Mouse (Mus musculus) NIH3T3 (cell line): Measurements from ENCODE around the gene Flywch1.

Experiments used
- DNase-seq: peaks from one replicate; pipeline ENCODE4 v3.0.0-alpha.2; 2012; ENCODE audit warnings: low read depth

The Flywch1 gene

DNA sequence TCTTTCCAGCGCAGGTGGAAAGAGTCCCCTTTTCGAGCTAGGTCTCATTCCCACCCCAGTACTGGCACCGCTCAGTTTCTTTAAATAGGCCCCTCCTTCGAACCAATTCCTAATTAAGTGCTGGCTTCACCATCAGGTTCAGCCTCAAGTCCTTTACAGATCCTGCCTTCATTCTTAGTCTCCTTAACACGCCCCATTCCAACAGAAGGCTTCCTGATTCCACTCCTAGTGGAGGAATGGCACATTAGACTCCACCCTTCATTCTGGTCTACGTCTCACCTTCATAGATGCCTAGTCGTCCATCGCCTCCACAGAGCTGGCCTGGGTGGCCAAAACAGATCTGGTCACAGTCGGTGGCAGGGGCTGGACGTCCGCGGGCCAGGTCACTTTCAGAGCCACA lies 28.5 kb downstream of the Flywch1 start:
- DNase-seq = no peak

DNA sequence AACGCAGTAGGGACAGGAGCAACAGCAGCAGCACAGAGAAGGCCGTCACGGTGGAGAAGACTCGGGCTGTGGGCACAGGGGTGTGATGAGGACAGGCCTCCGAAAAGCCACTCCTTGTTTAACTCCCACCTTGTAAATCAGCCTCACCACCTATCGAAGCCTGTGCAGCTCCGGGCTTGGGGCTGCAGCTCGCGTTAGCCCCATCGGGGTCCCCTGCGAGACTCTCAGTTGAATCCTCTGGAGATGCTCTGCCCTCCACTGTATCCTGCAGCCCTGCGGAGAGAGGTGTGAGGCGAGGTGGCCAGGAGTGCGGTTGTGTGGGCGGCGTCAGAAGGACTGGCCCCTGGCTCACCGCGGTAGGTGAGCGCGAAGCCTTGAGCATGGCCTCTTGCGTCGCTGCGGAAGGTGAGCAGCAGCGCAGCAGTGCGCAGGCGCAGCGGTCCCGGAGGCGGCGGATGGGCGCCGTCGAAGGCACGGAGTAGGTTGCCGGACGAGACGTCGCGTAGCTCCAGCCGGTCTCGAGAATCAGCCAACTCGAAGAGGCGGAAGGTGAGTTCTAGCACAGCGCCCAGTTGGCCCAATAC lies 29.1 kb downstream of the Flywch1 start:
- DNase-seq = no peak

DNA sequence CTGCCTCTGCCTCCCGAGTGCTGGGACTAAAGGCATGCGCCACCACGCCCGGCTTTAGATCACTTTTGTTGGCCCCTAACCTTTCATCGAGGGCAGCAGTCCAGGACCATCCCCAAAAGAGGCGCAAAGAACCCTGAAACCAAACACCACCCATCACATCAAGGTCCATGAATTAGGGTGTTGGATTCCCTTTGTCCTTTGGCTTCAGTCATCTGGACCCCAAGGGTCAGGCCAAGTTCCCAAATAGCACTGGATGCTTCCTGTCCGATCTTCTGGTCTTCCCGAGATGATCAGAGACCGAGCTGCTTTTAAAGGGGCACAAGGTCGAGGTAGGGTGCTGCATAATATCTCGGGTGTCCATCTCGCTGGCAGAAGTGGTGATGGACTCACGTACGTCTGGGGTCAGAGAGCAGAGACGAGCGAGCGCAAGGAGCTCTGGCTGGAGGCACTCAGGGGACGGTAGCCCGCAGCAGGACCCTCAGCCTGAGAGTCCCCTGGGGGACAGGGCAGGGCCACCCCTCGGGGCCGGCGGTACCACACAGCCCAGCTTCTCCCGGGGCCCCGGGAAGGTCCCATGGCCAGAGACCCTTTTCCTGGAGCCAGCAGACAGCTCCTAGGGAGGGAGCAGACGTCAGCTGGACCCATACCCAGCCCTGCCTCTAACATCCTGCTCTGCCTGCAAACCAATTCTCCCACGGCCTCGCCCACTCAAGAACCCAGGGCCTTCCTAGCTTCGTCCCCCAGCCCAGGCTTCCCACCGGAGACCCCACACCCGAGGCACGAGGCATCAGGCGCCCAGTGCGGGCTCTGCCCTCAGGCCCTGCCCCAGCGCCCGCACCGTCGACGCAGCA lies 29.8 kb downstream of the Flywch1 start:
- DNase-seq = no peak

DNA sequence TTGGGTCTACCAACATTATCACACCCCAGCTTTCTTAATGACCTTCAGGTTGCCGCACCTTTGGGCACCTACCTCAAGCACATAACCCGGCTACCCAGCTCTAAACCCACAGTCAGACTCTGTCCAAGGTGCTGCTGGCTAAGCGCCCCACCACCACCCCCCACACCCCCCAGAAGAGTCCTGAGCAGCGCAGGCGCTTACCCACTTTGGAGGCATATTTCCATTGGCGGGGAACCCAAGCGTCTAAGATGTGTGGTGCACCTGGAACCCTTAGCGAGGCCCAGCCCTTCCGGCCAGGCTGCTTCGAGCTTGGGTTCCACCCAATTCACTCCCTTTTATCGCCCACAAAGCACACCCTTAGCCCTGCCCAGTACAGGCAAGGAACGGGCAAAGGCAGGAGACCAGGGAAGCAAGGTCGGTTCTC lies 30.8 kb downstream of the Flywch1 start, which contains the start of gene Paqr4:
Gene Paqr4 (minus strand): TSS at position 270 of the 424 bp plus-strand sequence.
- no peak for DNase-seq

DNA sequence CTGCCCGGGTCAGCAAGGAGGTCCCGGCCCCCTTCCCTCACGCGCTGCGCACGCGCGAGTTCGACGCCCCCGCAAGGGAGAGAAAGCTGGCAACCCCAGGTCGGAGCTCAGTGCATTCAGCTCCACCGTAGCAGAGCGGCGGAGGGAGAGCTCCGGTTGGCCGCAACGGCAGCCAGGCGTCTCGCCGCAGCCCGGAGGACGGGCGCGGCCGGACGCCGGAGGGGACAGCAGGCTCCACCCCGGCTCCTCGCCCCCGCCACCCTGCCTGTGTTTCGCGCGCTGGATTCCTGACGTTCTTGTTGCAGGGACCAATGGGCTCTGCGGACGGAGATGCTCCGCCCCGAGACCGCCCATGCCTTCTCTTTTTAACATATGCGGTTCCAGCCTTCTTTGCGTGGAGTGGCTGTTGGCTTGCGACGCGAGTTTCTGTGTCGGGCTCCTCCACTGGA lies 31.2 kb downstream of the Flywch1 start:
- peak; percentile 88 for DNase-seq

DNA sequence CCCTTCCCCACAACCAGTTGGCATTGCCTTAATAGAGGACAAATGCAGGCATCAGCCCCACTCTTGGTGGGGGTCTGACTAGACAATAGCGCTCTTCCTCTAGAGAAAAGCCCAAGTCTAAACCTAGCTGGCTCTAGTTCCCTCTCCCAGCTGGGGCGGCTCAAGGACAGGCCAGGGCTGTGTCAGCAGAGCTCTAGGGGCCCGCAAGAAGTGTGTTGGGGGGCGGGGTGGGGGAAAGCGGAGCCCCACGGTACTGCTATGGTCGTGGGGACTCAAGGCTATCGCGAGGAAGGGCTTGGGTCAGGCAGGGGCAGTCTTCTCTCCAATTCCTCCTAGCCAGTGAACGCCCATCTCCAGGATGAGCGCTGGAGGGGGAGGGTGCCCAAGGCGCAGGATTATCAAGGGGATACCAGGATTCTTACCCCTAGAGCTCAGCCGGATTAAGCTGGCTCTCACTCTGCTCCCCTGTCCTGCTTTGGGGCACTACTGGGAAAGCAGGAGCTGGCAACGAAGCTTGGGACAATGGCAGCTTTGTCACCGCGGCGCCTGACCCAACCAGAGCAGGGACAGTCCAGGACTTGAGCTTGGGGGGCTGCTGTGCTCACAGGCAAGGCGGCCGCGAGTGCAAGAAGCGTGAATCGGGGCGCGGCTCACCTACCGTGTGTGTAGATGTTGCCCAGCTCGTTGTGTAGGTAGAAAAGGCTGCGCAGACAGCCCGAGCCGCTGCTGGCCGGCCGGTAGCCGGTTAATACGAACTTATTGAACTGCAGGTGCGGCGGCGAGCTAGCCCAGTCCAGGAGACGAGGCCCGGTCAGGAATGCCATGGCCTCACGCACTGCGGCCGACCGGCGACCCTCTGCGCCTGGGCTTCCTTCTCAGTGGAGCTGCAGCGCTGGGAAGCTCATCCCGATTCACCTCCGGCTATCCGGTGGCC lies 31.9 kb downstream of the Flywch1 start:
- DNase-seq = peak; percentile 22

DNA sequence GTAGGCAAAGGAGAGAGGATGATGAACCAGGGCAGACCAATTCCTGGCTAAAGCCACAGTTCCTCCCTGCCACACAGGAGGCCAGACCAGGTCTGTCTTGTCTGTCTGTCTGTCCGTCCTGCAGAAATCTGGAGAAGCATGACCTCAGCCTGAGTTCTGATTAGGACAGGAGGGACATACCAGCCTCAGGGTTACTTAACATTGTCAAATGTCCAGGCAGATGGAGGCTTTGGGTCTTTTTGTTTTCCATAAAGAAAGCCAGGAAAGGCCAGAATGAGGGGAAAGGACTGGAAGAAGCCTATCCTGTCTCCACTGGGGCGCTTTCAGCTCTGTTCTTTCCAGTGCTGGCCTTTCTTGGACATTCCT lies 32.6 kb downstream of the Flywch1 start:
- DNase-seq = no peak

DNA sequence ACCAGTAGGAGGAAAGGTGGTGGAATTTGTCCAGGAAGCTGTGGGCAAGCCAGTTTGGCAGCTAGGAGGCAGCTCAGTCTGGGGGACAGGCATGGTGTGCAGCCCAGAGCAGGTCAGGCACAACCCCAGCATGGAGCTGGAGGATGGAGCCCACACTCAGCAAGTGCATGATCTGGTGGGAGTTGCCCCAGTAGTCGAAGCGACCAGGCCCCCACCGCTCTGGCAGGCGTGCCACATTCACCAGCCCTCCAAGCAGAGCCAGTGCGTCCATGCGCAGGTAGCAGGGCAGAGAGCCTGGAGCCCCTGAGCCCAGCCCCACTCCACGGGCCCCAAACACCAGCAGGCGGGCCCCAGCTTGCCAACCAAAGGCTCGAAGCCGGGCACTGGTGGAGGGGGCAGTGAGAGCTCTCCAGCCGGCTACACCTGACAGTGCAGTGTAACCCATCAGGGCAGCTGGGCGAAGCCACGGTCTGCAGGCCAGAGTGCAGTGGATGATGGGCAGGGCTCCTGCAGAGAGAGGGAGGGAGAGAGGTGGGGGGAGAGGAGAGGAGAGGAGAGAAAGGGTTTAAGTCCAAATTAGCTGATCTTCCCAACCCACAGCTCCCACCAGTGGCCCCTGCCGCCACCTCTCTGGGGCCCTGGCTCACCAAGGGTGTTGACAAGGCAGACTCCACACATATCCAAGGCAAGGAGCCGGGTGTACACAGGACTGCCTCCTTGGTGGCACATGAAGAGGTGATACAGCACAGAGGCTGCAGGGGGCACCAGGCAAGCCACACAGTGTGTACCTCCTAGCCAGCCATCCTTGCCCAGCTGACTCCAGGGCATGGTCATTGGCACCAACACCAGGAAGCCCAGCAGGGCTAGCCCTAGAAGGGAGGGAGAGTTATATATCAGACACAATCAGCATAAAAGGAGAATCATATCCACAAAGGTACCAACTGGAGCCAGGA lies 33.6 kb downstream of the Flywch1 start:
- peak; percentile 36 for DNase-seq

DNA sequence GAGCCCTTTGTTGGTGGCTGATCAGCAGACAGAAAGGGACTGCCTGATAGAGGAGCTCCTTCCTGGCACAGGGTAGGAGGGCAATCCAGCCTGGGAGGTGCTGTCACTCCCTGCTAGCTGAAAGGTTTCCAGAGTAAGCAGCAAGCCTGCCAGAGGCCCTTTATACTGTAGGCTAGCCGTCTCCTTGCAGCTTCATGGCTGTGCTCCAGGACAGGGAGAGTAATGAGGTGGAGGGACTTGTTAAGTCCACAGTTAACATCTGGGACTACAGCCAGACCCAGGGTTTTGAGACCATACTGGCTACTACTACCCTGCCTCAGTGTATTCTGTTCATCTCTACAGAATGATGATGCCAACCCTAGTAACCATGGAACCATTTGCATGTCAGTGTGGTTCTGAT lies 37.1 kb downstream of the Flywch1 start:
- peak; percentile 74 for DNase-seq

DNA sequence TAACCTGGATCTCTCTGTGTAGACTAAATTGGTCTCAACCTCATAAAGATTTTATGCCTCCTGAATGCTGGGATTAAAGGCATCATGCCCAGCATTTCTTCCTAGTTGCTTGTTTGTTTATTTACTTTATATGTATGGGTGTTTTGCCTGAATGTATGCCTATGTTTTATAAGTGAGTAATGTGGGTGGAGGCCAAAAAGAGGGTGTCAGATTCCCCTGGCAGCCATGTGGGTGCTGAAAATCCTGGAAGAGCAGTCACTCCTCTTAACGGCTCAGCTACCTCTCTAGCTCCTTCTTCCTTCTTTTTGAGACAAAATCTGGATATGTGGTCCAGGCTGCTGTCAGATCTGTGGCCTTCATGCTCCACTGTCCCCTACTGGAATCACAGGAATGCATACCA lies 41.0 kb downstream of the Flywch1 start:
- DNase-seq = peak; percentile 71

DNA sequence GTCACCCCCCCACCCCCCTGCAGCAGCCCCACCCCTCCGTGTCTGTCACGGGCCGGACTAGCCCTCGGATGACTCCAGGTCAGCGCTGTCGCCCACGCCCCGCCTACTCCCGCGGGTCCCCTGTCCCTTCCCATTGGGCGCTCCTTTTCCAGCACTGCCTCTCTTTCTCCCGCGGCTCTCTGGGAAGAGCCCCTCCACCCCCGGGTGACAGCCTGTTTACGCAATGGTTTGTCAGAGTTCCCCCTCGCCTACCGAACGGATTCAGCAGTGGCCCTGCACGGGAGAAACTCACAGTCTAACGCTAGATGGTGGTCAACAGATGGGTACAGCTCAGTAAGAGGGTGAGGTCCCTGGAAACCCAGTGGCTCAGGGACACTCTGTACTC lies 44.7 kb downstream of the Flywch1 start:
- DNase-seq = peak; percentile 45

DNA sequence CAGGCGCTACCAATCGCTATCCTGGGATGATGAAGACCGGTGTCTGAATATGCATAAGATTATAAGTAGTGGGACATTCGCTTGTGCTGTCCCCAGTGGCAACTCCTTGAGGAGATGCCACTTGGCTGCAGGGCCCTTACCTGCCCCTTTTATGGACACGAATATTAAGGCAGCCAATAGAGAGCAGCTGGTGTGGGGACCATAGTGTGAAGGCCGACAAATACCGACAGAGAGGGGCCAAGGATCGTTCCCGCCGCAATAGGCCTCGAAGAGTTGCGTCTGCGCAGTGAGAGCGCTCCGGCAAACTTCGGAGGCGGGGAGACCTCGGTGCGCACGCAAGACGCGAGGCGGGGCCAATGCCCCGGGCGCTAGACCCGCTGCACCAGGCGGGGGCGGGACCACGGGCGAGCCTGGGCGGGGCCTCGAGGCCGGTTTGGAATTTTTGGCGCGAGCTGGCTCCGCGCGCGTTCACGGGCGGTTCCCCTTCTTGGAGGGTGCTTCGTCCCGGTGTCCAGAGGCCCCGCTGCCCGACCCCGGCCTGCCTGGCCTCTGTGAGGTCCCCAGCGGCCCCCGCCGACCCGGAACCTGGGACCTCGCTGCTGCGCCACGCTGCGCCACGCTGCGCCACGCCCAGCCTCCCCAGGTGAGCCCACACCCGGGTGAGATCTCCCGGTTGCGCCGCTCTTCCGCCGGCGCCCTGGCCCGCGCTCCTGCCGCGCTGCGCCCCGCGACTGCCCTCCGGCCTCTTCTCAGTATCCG lies 45.2 kb downstream of the Flywch1 start, which contains the start of gene Pkmyt1:
Gene Pkmyt1 (plus strand): TSS at position 338 of the 759 bp plus-strand sequence.
- DNase-seq = peak; percentile 98

DNA sequence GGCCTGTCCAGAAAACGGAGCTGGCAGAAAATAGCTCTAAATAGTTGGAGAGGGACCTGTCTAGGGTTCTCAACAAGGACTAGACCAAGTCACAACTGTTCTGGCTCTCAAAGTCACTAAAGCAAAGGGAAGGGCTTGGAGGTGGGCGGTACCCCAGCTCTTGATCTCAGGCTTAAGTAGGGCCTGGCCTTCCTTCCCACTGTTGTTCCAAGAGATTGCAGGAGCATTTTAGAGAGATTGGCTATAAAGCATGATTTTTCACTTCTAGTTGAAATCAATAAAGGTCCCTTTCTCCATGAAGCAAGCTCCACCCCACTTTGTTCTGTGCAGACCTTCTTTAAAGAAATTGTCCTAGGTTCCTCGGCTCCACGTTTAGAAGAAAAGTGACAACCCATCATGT lies 45.9 kb downstream of the Flywch1 start:
- peak; percentile 39 for DNase-seq

DNA sequence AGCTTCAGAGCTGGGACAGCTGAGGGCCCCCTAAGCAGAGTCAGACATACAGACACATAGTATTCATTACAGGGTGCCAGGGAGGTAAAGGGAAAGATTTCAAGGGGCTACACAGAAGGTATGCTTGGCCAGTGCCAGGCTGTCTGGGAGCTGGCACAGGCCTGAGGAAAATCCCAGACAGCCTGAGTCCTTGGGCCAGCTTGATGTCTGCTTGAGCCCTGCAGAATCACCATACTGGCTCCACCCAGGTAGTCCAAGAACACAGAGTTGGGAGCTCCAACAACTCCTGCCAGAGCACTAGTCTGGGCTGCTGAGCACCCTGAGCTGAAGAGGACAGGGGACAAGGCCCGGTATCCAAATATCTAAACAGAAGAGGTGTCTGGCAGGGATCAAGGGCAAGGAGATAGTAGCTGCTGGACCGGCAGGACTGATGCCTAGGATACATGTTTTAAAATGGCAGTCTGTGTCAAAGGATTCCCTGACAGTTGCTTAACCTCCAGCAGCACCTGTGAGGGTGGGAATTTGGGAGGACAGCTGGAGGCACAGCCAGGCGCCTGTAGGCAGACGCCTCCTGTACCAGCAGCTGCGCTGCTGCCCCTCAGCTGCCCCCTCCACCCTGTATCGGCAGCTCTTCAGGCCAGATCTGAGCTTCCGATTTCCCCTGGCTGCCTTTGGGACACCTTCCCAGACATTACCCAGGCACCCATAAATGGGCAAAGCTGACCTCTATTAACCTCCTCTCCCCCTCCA lies 48.9 kb downstream of the Flywch1 start, which contains the start of gene 1520401A03Rik:
Gene 1520401A03Rik (minus strand): TSS at position 408 of the 750 bp plus-strand sequence.
- no peak for DNase-seq

DNA sequence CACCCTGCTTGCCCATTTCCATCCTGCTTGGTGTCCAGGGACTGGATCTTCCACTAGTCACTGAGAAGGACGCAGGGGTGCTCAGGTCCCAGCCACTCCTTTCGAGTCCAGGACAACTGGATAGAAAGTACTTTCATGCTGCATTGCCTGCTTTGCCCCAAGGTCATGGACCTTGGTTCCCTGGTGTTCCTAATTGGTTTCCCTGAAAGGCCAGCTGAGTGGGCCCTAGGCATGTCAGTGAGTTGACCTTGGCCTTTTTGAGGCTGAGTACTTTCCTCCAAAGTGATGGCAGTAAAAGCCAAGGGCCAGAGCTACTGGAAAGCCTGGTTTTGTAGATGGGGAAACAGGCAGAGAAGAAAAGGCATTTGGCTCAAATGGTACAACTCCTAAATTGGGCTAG lies 49.5 kb downstream of the Flywch1 start:
- DNase-seq = no peak

DNA sequence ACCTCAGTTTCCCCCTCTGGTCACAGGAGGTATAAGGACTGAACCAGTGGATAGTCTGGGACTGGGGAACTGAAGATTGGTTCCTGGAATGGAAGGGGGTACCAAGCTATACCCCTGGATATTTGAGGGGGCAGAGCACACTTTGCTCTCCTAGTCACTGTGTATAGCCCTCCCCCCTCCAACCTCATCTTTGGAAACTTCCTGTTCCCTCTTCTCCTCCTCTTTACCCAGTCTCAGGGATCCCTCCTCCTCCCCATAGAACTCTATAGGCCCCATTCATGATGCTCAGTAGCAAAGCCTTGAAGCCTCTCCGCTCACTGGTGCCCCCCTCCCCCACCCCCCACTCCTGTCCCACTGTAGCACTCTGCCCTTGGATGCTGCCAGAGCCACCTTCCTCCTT lies 51.9 kb downstream of the Flywch1 start:
- no peak for DNase-seq

DNA sequence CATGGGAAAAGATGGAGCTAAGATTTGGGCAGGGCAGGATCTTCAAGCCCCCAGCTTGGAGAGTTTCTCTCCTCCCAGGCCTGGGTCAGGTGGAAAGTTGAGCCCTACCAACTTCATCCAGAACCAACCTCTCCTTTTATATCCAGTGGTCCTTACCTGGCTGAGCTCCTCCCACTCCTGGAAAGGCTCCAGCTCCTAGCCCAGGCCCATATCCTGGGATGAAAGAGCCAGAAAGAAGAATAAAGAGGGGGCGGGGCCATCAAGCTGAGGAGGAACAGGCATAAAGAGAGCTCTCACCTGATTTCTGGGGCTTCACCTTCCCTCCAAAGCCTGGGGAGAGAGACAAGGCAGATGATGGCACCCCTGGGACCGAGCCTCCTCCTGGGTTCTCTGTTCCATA lies 54.4 kb downstream of the Flywch1 start:
- DNase-seq = no peak

DNA sequence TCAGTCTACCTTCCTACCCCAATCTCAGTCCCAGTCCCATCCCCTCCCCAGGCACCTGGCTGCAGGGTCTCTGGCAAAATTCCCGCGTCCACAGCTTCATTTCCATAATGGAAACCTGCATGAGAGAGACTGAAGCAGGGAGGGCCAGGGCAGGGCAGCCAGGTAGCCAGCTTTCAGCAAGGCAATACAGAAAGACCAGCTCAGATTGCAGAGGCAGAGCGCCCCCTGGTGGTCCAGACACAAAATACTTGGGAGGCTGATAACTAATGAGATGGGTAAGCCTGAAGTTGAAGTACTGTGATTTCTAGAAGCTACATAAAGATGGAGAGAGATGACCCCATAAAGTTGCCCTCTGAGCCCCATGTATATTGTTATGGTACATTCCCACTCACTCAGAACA lies 65.2 kb downstream of the Flywch1 start:
- peak; percentile 90 for DNase-seq

DNA sequence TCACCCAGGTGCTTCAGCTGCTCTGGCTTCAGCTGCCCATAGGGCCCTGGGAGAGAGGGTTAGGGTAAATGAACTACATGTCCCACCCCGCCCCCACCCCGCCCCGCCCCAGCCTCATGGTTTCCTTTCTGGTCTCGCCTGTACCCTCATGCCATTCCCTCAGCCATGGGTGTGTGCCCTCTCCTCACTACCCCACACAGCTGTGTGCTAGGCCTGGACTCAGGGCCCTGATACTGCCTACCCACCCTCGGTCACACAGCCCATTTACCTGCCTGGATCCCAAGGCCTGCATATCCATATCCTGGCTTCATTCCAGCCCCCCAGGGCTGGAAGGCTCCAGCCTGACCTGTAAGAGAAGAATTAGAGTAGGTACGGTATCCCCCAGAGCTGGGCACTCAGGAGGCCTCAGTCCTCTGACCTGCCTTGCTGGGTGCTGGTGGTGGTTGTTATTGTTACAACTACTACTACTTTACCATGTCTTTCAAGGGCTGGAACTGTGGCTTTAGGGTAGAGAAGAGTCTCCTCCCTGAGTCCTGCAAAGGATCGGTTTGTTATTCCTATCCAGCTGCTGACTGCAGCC lies 65.8 kb downstream of the Flywch1 start:
- no peak for DNase-seq
